Mouse (Mus musculus) embryonic facial prominence, embryonic 15.5 days (tissue): ENCODE measurements around the gene Wipf3. TPM values are rescaled to one million over a fixed set of nuclear protein-coding genes. Genes with fewer than 3 reads are reported as not detected.

ENCODE experiments used
- ATAC-seq: fragments of 200-750 bp; cut with Nextera tagmentation; 2 replicates; pipeline ENCODE4 v1.8.0; 2017; ENCODE audit warnings: low read depth, moderate TSS enrichment; ENCODE audit not compliant: insufficient number of reproducible peaks, low FRiP score, low TSS enrichment
- H3K27ac ChIP-seq: fragments of 300-500 bp; sonication (generic); replicated peaks from 2 replicates; pipeline ENCODE4 v1.5.1; 2015; ENCODE audit warnings: mild to moderate bottlenecking, inconsistent platforms
- H3K27me3 ChIP-seq: fragments of 300-500 bp; sonication (generic); 2 replicates; pipeline ENCODE4 v1.6.1; 2015; ENCODE audit warnings: inconsistent platforms
- H3K36me3 ChIP-seq: fragments of 300-500 bp; sonication (generic); 2 replicates; pipeline ENCODE4 v1.6.1; 2015; ENCODE audit warnings: mild to moderate bottlenecking, inconsistent platforms
- H3K4me1 ChIP-seq: fragments of 300-500 bp; sonication (generic); 2 replicates; pipeline ENCODE4 v1.6.1; 2015; ENCODE audit warnings: inconsistent platforms
- H3K4me2 ChIP-seq: fragments of 300-500 bp; sonication (generic); replicated peaks from 2 replicates; pipeline ENCODE4 v1.6.1; 2015; ENCODE audit warnings: mild to moderate bottlenecking, inconsistent platforms
- H3K4me3 ChIP-seq: fragments of 300-500 bp; sonication (generic); replicated peaks from 2 replicates; pipeline ENCODE4 v1.5.1; 2015; ENCODE audit warnings: mild to moderate bottlenecking, inconsistent platforms
- H3K9ac ChIP-seq: fragments of 300-500 bp; sonication (generic); 2 replicates; pipeline ENCODE4 v1.6.1; 2015; ENCODE audit warnings: inconsistent platforms
- H3K9me3 ChIP-seq: fragments of 300-500 bp; sonication (generic); replicated peaks from 2 replicates; pipeline ENCODE4 v1.6.1; 2016; ENCODE audit warnings: inconsistent platforms
- WGBS: fragments of 180-500 bp; shearing (Covaris S2); methylation state at CpG from one replicate; pipeline ENCODE4 v1.1.7; 2015; 5-methylcytosine and 5-hydroxymethylcytosine counted together
- polyA plus RNA-seq: library from polyadenylated mRNA; unstranded; fragments of >200 nt; fragmentation: Nextera tagmentation; extraction: Ambion mirVana; gene quantifications from 2 replicates; pipeline ENCODE4 v1.2.1, GENCODE M21; 2015

Wipf3 gene
- polyA plus RNA-seq, 1 experiment from 2014 or later = 1.2 TPM

DNA sequence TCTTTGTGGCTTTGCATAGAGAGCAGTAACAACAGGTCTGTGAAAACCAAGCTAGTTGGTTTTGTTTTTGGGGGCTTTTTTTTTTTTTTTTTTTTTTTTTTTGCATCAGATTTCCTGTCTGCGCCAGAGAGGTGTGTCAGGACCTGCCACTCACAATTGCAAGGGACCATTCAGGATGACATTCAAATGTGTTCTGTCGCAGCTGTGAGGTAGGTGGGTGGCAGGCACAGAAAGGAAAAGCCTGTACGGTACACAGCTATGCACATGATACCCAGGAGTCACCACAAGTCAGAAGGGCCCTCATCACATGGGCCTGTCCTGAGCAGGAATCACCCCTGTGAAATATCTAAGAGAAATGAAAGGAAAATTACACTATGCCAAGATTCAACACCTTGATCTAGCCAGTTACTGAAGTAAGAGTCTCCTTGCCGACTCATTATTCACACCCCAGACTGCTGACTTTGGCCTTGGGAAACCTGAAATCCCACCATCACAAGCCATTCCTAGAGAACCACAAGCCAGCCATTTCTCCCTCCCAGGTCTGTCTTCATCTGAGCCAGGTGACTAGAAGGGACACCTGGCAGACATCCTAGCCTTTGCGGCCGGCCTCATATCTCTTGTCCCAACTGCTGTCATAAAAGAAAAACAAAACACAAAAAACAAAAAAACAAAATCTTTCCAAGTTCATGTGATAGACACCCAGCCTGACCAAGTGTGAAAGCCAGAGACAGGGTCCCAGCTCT is 30.9 kb downstream of the Wipf3 start:
- Histone ChIP-seq H3K4me1 (no peaks in the 10 kb centered on the region), H3K9me3 (no peaks in the 10 kb centered on the region), H3K27me3 (no peaks in the 10 kb centered on the region), H3K4me3 (no peak overlapping the region), H3K36me3 (no peaks in the 10 kb centered on the region), H3K27ac (no peak overlapping the region), H3K4me2 (no peak overlapping the region), H3K9ac (no peak overlapping the region)
- no peak for ATAC-seq
- 74% methylated on average over 6 of the region's 6 CpGs for WGBS

DNA sequence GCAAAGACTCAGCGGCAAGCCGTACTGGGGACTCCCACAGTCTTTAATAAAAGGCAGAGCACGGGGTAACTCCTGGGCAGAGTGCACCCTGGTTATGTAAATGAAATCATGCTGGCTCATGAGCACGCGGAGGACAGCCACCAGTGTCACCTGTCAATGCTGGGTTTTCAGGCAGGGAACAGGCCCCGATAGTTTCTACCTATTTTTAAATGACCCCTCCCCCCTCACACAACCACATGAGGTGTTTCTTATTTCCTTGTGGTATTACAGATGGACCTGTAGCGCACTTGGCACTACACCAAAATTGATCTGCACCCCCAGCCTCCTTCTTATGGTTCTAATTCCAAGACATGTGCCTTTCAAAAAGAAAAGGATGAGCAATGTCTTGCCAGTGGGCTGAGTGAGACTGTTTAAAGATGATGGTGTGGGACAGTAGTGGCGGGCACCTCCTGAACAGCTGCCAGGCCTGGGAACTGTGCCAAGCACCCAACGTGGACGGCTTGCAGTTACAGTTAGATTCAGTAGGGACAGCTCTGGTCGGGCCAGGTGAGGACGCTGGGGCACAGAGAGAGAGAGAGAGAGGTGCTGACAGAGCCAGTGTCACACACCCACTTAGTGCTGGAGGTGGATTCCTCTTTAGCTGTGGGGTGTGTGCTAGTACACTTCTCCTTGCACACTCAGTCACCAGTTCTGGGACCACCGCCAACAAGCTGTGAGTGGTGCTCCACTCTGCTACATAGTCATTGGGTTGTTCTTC is 31.7 kb downstream of the Wipf3 start:
- Histone ChIP-seq H3K9ac (no peak overlapping the region), H3K4me2 (no peak overlapping the region), H3K9me3 (no peaks in the 10 kb centered on the region), H3K27ac (no peak overlapping the region), H3K36me3 (no peaks in the 10 kb centered on the region), H3K27me3 (no peaks in the 10 kb centered on the region), H3K4me3 (no peak overlapping the region), H3K4me1 (no peaks in the 10 kb centered on the region)
- WGBS = 61% methylated on average over 13 of the region's 13 CpGs
- peak; percentile 39; the same call in 1 of the 2 replicates for ATAC-seq

DNA sequence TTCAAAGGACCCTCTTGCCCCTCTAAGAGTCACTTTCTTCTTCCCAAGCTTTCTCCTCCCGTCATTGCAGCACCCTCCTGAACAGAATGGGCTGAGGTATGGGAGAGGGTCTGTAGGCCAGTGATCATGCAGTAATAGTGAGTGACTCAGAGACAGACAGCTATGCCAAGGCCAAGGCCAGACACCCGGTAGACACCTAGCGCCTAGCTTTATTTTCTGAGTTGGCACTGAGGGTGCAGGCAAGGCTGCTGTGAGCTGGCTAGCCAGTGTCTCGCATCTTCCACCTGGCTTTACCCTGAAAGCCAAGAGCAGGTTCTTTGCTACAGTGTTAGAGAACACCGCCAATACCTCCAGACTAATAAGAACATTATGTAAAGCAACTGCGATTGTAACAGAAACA is 33.4 kb downstream of the Wipf3 start:
- Histone ChIP-seq H3K36me3 (no peaks in the 10 kb centered on the region), H3K4me1 (no peaks in the 10 kb centered on the region), H3K27me3 (no peaks in the 10 kb centered on the region), H3K9me3 (no peaks in the 10 kb centered on the region), H3K27ac (no peak overlapping the region), H3K4me3 (no peak overlapping the region), H3K9ac (no peak overlapping the region), H3K4me2 (no peak overlapping the region)
- no peak for ATAC-seq
- WGBS = 85% methylated on average over 6 of the region's 6 CpGs

DNA sequence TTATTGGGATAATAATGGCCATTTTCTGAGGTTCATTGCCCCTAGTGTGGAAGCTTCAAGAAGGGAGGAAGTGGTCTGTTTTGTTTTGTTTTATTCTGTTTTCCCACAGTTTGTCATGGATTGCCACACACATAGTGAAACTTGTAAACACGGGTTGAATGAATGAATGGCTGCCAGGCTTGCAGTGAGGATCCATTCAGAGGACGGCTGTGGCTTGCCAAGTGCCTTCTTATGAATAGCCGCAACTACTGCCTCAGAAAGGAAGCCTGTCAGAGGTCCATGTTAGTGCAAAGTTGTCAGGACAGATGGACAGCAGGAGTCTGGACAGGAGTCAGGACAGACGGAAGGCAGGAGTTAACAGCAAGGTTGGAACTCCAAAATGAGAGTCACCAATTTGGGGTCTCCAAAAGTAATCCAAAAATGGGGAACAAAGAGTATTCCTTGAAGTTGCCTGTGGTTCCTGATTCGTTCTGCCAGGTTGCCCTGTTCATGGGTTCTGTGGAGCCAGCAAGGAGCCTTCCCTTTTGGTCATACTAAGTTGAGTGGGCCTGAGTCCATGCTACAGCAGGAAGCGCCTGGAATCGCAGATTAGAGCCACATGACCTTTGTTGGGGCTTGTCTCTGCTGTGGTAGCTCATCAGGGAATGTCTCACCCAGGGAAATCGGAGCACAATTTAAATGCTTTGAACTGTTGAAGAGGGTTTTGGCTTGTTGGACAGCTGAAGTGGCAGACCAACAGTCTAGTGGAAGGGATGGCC is 34.5 kb downstream of the Wipf3 start:
- no peaks in the 10 kb centered on the region for H3K27me3 ChIP-seq
- no peaks in the 10 kb centered on the region for H3K4me1 ChIP-seq
- no peaks in the 10 kb centered on the region for H3K36me3 ChIP-seq
- WGBS = 60% methylated on average over 8 of the region's 8 CpGs
- H3K4me2 ChIP-seq = no peak overlapping the region
- no peak for ATAC-seq
- no peak overlapping the region for H3K4me3 ChIP-seq
- no peak overlapping the region for H3K27ac ChIP-seq
- no peaks in the 10 kb centered on the region for H3K9me3 ChIP-seq
- no peak overlapping the region for H3K9ac ChIP-seq

DNA sequence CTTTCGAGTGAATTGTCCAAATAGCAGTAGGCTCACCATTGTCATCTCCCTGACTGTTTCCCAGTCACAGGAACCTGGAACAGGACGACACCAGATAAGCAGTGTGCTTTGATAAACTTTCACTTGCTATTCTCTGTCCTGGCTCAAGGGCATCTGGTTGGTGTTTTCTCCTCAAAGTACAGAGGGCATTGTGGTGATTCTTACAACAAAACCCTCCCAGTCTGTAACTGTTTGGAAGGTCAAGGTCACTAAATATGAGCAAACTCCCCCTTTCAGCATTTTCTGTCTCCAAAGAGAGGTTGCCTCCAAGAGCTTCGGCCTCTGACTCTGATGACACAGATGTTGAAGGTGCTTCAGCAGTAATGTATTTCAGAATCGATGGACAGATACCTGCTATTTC is 35.5 kb downstream of the Wipf3 start:
- no peak for ATAC-seq
- Histone ChIP-seq H3K9ac (no peak overlapping the region), H3K36me3 (no peaks in the 10 kb centered on the region), H3K4me1 (no peaks in the 10 kb centered on the region), H3K4me2 (no peak overlapping the region), H3K27ac (no peak overlapping the region), H3K4me3 (no peak overlapping the region), H3K27me3 (no peaks in the 10 kb centered on the region), H3K9me3 (no peaks in the 10 kb centered on the region)
- WGBS = 78% methylated on average over 4 of the region's 4 CpGs

DNA sequence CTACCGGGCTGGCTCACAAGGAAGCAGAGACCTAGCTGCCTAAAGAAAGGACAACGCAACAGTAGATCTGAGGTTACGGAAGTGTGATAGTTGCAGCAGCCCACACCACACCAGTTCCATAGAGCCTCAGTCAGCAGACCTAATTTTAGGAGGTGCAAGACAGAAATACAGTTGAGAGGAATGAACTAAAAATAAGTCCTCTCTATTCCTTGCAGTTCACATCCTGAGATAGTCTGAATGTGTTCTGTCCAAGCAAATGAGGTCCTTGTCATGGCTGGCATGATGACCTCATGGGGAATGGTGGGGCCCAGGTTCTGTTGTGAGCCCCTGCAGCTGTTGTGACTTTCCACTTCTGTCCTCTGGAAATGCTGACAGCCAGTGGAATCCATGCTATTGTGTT is 38.0 kb downstream of the Wipf3 start:
- H3K27me3 ChIP-seq = no peaks in the 10 kb centered on the region
- no peak overlapping the region for H3K27ac ChIP-seq
- no peaks in the 10 kb centered on the region for H3K4me1 ChIP-seq
- WGBS = 79% methylated on average over 3 of the region's 3 CpGs
- no peak overlapping the region for H3K4me3 ChIP-seq
- no peak for ATAC-seq
- no peaks in the 10 kb centered on the region for H3K9me3 ChIP-seq
- H3K36me3 ChIP-seq = no peaks in the 10 kb centered on the region
- no peak overlapping the region for H3K4me2 ChIP-seq
- H3K9ac ChIP-seq = no peak overlapping the region

DNA sequence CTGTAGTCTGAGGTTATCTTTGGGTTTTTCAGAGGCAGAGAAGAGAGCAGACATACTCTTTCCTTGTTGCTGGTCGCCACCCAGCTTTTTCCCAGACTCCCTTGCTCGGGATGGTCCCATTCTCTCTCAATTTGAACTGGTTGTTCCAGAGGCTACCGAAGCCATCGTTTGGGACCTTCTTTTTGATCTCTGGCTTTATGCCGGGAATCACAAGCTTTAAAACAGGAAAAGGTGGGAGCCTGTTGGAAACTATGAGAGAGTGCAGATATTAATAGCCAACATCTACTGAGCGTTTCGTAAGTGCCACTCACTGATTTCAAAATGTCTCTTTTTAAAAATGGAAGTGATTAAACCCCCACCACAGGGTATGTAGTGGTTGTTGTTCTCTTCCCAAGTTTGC is 42.5 kb downstream of the Wipf3 start:
- H3K27ac ChIP-seq = no peak overlapping the region
- H3K9ac ChIP-seq = no peak overlapping the region
- no peak overlapping the region for H3K4me2 ChIP-seq
- no peaks in the 10 kb centered on the region for H3K36me3 ChIP-seq
- WGBS = 85% methylated on average over 7 of the region's 7 CpGs
- no peaks in the 10 kb centered on the region for H3K27me3 ChIP-seq
- no peaks in the 10 kb centered on the region for H3K4me1 ChIP-seq
- ATAC-seq = no peak
- no peak overlapping the region for H3K4me3 ChIP-seq
- no peaks in the 10 kb centered on the region for H3K9me3 ChIP-seq

DNA sequence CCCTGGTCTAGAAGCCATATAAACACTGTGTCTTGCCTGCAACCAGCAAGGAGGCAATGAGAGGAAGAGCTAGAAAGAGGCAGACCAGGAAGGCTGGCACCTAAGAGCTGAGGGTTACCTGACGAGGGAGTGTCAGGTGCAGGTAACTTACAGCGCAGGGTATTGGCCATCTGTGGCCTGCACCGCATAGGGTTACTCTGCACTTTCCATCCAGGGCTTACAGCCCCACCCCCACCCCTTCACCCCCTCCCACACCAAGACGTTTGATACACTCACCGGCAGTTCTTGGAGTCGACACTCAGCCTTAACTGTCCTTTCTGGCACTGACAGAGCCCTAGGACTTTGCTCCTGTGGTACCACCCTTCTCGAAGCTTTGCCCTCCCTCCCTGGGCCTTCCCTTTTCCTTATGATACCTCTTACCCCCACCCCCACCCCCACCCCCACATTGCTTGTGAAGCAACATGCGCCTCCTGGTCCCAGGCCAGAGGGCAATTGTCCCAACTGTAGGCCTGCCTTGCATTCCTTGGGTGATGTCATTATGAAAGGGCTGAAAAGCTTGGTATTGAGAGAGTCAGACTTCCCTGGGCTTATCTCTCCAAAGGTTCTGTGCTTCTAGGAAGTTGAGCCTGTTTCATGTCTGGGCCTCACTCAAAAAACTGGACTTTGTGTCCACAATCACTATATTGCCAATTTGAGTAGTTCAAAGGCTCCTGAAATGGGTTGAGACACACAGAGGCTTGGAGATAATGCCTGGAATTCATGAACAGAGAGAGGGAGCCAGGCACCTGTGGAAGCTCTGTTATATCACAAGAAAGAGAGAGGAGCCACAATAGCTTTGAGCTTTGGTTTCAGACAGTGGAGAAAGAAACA is 43.7 kb downstream of the Wipf3 start:
- Histone ChIP-seq H3K4me3 (no peak overlapping the region), H3K36me3 (no peaks in the 10 kb centered on the region), H3K4me1 (no peaks in the 10 kb centered on the region), H3K9ac (no peak overlapping the region), H3K27ac (no peak overlapping the region), H3K9me3 (no peaks in the 10 kb centered on the region), H3K4me2 (no peak overlapping the region), H3K27me3 (no peaks in the 10 kb centered on the region)
- WGBS = 63% methylated on average over 8 of the region's 8 CpGs
- ATAC-seq = 0 out of 2 replicates have a peak, but pooled peaks have one; percentile 24

DNA sequence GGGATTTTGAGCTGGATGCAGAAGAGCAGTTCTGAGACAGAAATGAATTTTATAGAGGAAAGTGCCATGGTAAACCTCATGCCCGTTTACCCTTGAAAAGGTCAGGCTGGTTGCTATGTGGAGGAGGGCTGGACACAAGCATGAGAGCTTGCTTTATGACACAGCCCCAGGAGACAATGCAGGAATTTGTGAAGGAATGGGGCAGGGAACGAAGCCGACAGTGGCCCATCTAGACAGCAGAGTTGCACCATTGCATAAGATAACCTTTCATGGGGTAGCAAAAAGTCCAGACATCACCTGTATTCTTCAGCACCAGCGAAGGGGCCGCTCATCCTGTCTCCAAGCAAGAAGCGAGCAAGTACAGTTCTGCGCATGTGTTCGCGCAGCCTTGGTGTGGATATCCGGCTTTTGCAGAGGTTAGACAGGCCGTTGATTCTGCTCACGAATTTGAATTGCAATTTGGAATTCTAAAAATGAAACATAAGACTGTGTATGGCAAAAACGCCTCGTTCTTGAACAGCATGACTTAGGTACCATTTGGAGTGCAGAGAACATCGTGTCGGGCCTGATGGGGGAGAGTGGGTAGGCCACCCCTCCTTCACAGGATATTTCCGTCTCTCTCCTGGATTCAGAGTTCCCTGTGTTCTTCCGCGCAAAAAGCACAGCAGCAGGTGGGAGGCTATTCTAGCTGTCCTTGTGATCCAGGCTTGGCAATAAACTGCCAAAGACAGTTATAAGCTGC is 46.7 kb downstream of the Wipf3 start:
- H3K27me3 ChIP-seq = no peaks in the 10 kb centered on the region
- H3K9me3 ChIP-seq = no peaks in the 10 kb centered on the region
- peaks cover 2% of the 10 kb centered on the region; the same call in 1 of the 2 replicates for H3K4me1 ChIP-seq
- H3K27ac ChIP-seq = no peak overlapping the region
- H3K9ac ChIP-seq = no peak overlapping the region
- 78% methylated on average over 19 of the region's 19 CpGs for WGBS
- no peaks in the 10 kb centered on the region for H3K36me3 ChIP-seq
- H3K4me3 ChIP-seq = no peak overlapping the region
- ATAC-seq = no peak
- no peak overlapping the region for H3K4me2 ChIP-seq

DNA sequence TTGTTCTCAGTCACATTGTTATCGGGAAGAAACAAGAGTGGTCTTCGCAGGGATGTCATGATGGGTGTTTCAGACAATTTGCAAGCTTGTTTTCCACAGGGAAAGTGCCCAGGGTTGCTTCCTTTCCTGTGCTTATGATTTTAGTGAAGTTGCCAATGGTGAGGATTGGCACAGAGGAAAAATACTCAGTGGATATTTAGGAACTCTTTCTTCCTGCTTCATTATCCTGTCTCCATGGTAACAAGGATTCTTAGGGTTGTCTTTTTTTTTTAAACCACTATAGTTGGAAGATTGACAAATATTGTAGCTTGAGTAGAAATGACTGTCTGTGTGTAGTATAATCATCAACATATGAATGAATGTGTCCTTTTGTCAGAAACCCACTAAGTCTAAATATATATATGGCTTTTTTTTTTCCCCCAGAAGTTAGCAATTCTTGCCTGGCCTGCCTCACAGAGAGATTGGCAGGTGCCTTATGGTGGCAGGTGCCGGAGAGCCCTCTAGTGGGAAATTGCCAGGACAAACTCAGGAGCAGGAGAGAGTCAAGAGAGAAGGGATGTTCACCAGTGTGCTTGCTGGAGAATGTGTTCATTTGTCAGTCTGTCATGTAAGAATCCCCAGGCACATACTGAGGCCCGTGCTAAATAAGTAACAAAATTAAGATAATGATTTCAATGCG is 49.4 kb downstream of the Wipf3 start:
- Histone ChIP-seq H3K4me2 (no peak overlapping the region), H3K4me1 (peaks cover 2% of the 10 kb centered on the region; the same call in 1 of the 2 replicates), H3K36me3 (no peaks in the 10 kb centered on the region), H3K9me3 (no peaks in the 10 kb centered on the region), H3K4me3 (no peak overlapping the region), H3K27me3 (no peaks in the 10 kb centered on the region), H3K27ac (no peak overlapping the region), H3K9ac (no peak overlapping the region)
- WGBS = 63% methylated on average over 5 of the region's 5 CpGs
- no peak for ATAC-seq
